Mouse (Mus musculus): ENCODE measurements around the gene Rcc2. TPM values are rescaled to one million over a fixed set of nuclear protein-coding genes. Genes with fewer than 3 reads are reported as not detected.

The Rcc2 gene
- total RNA-seq (2014; fragmentation: Nextera tagmentation) (211 and 220 TPM in 2 replicates), total RNA-seq (2017) (134 and 194 TPM in 2 replicates)

DNA sequence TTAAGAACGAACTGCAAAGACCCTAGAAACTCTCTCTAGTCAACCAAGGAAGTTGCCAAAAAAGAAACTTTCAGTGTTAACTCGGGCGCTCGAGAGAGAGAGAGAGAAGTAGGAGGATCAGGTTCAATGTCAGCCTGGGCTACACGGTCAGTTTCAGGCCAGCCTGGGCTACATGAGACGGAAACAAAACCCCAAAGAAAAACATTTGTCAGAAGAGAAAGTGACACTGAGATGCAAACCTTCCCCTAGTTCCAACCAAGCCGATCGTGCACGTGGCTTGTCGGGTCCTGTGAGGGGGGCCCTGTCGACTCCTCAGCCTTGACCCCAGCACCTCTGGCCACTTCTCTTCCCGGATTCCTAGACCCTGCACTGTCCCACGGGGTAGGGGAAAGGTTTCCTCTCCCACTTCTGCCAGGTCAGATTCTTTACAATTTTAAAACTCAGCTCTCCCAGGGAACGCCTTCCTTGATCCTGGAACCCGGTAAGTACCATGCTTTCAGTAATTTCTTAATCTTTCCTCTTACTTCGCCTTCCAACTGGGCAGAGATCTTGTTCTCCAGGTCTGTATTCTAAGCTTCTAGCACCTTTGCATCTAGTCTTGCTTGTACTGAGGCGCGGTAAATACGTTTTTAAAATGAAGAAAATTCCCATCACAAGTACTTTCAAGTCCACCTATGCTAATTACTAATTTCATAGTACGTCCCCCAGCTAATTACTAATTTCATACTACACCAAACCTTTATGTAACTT is at the start of gene Rcc2:
Gene Rcc2, plus strand, starts transcription at position 273 of the 750 bp plus-strand sequence.
- ATAC-seq (replicated peaks; ENCODE audit: low FRiP score, low TSS enrichment, poor library complexity, severe bottlenecking), result no peak

GRCm38 (mm10) chr4:140653835-140654583 is 46.3 kb upstream of the Rcc2 start:
- ATAC-seq (replicated peaks; ENCODE audit: low FRiP score, low TSS enrichment, poor library complexity, severe bottlenecking), result no peak

- no peak for ATAC-seq (replicated peaks; ENCODE audit: low FRiP score, low TSS enrichment, poor library complexity, severe bottlenecking)
Observed at GRCm38 (mm10) chr4:140654798-140655197, 45.5 kb upstream of the Rcc2 start.

GRCm38 (mm10) chr4:140656529-140656928 is 43.8 kb upstream of the Rcc2 start:
- ATAC-seq (replicated peaks; ENCODE audit: low FRiP score, low TSS enrichment, poor library complexity, severe bottlenecking), result no peak

- no peak for ATAC-seq (replicated peaks; ENCODE audit: low FRiP score, low TSS enrichment, poor library complexity, severe bottlenecking)
Observed at GRCm38 (mm10) chr4:140657681-140658575, 42.4 kb upstream of the Rcc2 start.

- ATAC-seq (replicated peaks; ENCODE audit: low FRiP score, low TSS enrichment, poor library complexity, severe bottlenecking), result peak; percentile 15; the same call in 1 of the 2 replicates
Observed at GRCm38 (mm10) chr4:140661406-140662022, 38.8 kb upstream of the Rcc2 start.

- no peak for ATAC-seq (replicated peaks; ENCODE audit: low FRiP score, low TSS enrichment, poor library complexity, severe bottlenecking)
Observed at GRCm38 (mm10) chr4:140662453-140662852, 37.9 kb upstream of the Rcc2 start.

DNA sequence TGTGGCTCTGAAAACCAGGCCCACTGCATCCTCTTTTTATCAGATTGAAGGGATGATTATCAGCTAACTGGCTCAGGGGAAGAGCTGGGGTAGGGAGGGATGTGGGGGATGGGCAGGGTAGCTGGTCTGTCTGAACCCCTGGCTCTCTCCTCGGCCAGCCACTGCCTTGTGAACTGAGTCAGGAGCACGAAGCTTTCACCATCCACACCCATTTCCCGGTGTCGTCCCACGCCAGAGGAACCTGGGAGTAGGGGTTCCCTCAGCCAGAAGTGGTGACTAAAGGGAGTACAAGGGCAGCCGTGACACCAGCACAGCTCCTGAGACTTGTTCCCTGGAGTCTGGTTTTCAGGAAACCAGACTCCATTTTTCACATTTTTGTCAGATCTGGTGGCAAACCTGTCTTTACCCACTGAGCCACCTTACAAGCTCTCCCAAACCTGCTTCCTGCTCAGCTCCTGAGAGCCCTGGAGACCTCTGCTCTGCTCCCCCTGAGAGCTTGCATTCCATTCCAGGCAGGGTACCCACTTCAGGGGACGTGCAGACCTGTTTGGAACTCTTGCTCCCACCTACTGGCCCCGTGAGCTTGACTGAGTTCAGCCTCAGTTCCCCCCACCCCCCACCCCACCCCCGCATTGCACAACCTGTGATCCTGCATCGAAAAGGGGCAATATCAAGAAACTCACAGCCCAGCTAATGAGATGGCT is 37.3 kb upstream of the Rcc2 start:
- ATAC-seq (replicated peaks; ENCODE audit: low FRiP score, low TSS enrichment, poor library complexity, severe bottlenecking), result no peak

DNA sequence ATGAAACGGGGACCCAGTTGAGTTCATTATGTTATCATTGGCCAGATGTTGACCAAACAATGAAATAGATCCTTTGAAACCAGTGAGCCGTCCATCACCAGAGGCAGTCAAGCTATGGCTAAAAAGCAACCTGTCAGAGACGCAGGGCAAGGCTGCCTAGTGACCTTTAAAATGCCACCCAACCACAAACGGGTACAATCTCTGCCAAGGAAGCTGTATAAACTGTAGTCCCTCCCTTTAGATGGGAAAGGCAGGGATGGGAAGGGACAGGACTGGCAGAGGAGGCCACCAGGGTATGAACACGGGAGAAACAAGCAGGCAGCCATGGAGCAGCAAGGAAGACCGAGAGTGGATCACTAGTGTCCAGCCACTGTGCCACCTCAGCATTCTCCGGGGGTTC is 35.3 kb upstream of the Rcc2 start:
- no peak for ATAC-seq (replicated peaks; ENCODE audit: low FRiP score, low TSS enrichment, poor library complexity, severe bottlenecking)

GRCm38 (mm10) chr4:140665760-140666159 is 34.6 kb upstream of the Rcc2 start, which contains the start of gene Arhgef10l:
Arhgef10l (minus strand) TSS chr4:140666012.
- no peak for ATAC-seq (replicated peaks; ENCODE audit: low FRiP score, low TSS enrichment, poor library complexity, severe bottlenecking)

GRCm38 (mm10) chr4:140667802-140668201 is 32.5 kb upstream of the Rcc2 start:
- no peak for ATAC-seq (replicated peaks; ENCODE audit: low FRiP score, low TSS enrichment, poor library complexity, severe bottlenecking)

- ATAC-seq (replicated peaks; ENCODE audit: low FRiP score, low TSS enrichment, poor library complexity, severe bottlenecking), result no peak
Observed at GRCm38 (mm10) chr4:140673527-140674264, 26.6 kb upstream of the Rcc2 start.

DNA sequence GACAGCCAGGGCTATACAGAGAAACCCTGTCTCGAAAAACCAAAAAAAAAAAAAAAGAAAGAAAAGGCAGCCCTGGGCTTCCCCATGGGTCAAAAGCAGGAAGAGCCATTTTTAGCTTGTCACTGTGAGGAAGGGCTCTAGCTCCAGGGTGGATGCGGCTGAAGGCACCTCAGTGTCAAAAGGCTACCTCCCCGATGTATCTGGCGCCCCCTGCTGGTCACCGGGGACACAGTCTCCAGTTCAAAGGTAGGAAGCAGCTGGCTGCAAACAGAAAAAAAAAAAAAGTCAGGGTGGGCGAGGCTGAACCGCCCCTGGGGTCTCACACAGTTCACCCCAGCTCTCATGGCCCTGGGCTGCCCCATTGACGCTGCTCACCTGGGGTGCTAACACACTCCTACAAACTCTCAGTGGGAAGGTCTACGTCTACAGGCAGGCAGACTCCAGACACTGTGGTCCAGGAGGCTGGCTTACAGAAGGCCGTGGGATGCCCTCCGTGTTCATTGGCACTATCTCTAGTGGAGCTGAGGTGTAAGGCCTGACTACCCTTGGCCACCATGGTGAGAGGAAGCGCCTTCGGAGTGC is 25.9 kb upstream of the Rcc2 start:
- peak; percentile 78 for ATAC-seq (replicated peaks; ENCODE audit: low FRiP score, low TSS enrichment, poor library complexity, severe bottlenecking)

DNA sequence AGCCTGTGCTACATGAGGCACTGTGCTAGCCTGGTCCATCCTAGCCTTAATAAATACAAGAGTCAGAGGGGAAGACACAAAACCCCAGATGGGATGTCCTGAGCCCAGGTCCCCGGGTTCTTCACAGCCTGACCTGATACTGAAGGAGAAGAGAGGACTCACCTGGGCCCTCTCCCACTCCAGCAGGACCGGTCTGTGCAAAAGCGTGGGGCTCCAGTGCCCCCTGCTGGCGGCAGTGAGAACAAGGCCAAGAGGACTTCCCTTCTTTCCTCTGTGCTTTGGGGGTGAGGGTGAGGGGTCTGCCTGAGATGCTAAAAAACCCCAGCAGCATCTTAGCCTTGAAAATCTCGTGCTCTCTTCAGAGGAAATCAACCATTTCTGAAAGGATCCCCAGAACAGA is 21.3 kb upstream of the Rcc2 start:
- ATAC-seq (replicated peaks; ENCODE audit: low FRiP score, low TSS enrichment, poor library complexity, severe bottlenecking), result no peak

- peak; percentile 58 for ATAC-seq (replicated peaks; ENCODE audit: low FRiP score, low TSS enrichment, poor library complexity, severe bottlenecking)
Observed at GRCm38 (mm10) chr4:140679723-140680380, 20.5 kb upstream of the Rcc2 start.

- ATAC-seq (replicated peaks; ENCODE audit: low FRiP score, low TSS enrichment, poor library complexity, severe bottlenecking), result no peak
Observed at GRCm38 (mm10) chr4:140680731-140681397, 19.5 kb upstream of the Rcc2 start.

- ATAC-seq (replicated peaks; ENCODE audit: low FRiP score, low TSS enrichment, poor library complexity, severe bottlenecking), result peak; percentile 42; the same call in 1 of the 2 replicates
Observed at GRCm38 (mm10) chr4:140683608-140684007, 16.7 kb upstream of the Rcc2 start.

Measured in megakaryocyte-erythroid progenitor cell, adult 5-6 weeks (primary cell).